Mouse (Mus musculus) ovary, adult 18-20 months (tissue): Measurements from ENCODE around the gene Syne3.

Experiments
- DNase-seq: peaks from one replicate; pipeline ENCODE4 v3.0.0; 2022; ENCODE audit warnings: low spot score, mixed read lengths

Gene Syne3

GRCm38 (mm10) chr12:104892245-104892644 lies 117.4 kb downstream of the Syne3 start:
- no peak for DNase-seq

- DNase-seq: no peak
These were observed 119.5 kb downstream of the Syne3 start for GRCm38 (mm10) chr12:104890066-104890465.

- DNase-seq: no peak
These were observed 123.5 kb downstream of the Syne3 start for GRCm38 (mm10) chr12:104886104-104886503.

- no peak for DNase-seq
These were observed 127.1 kb downstream of the Syne3 start for GRCm38 (mm10) chr12:104882533-104882932.

GRCm38 (mm10) chr12:104882061-104882460 lies 127.5 kb downstream of the Syne3 start:
- DNase-seq: no peak

GRCm38 (mm10) chr12:104881518-104882060 lies 128.0 kb downstream of the Syne3 start:
- no peak for DNase-seq

- DNase-seq: no peak
These were observed 129.2 kb downstream of the Syne3 start for GRCm38 (mm10) chr12:104880367-104880766.
